Mouse (Mus musculus) liver, embryonic 14.5 days (tissue): ENCODE measurements around the gene Thbd. TPM values are rescaled to one million over a fixed set of nuclear protein-coding genes. Genes with fewer than 3 reads are reported as not detected.
A peak's percentile ranks its signal among the peaks of the same experiment; 100 is the strongest.

ENCODE experiments used
- ATAC-seq: fragments of 200-750 bp; cut with Nextera tagmentation; 2 replicates; pipeline ENCODE4 v1.8.0; 2017; ENCODE audit warnings: moderate number of reproducible peaks, mild to moderate bottlenecking, moderate library complexity; ENCODE audit not compliant: insufficient read depth
- DNase-seq, 3 experiments: peaks; one replicate each; pipeline ENCODE4 v3.0.0-alpha.2; 2012 to 2013; ENCODE audit warnings: low read depth in 3 of 3, low spot score in 3 of 3
- H3K27ac ChIP-seq: fragments of 300-500 bp; sonication (generic); 2 replicates; pipeline ENCODE4 v1.5.1; 2014; ENCODE audit warnings: moderate library complexity, mild to moderate bottlenecking, control low read depth, inconsistent platforms
- H3K27me3 ChIP-seq: fragments of 300-500 bp; sonication (generic); 2 replicates; pipeline ENCODE4 v1.6.1; 2014; ENCODE audit warnings: mild to moderate bottlenecking, low read length, moderate library complexity; ENCODE audit not compliant: control insufficient read depth, insufficient read depth
- H3K36me3 ChIP-seq: fragments of 300-500 bp; sonication (generic); replicated peaks from 2 replicates; pipeline ENCODE4 v1.6.1; 2014; ENCODE audit warnings: low read depth; ENCODE audit not compliant: control insufficient read depth, insufficient read depth
- H3K4me1 ChIP-seq, 2 experiments: fragments of 200-500 bp in 1 of 2; fragments of 300-500 bp in 1 of 2; sonication (generic) in 1 of 2; replicated peaks; 2 replicates each; pipeline ENCODE4 v1.6.1; 2012 to 2014; ENCODE audit warnings: antibody characterized with exemption in 1 of 2, inconsistent platforms in 1 of 2, low read length in 1 of 2; ENCODE audit not compliant: control insufficient read depth in 2 of 2, insufficient read depth in 2 of 2
- H3K4me2 ChIP-seq: fragments of 300-500 bp; sonication (generic); 2 replicates; pipeline ENCODE4 v1.6.1; 2014; ENCODE audit warnings: low read depth, mild to moderate bottlenecking, control low read depth, moderate library complexity
- H3K4me3 ChIP-seq, 2 experiments: fragments of 200-500 bp in 1 of 2; fragments of 300-500 bp in 1 of 2; sonication (generic) in 1 of 2; 2 replicates each; pipeline ENCODE4 v1.5.1; 2012 to 2014; ENCODE audit warnings: low read depth in 2 of 2, low read length in 2 of 2, mild to moderate bottlenecking in 2 of 2, control low read depth in 1 of 2, inconsistent platforms in 1 of 2, moderate library complexity in 1 of 2; ENCODE audit not compliant: insufficient read depth in 1 of 2
- H3K9ac ChIP-seq: fragments of 300-500 bp; sonication (generic); replicated peaks from 2 replicates; pipeline ENCODE4 v1.6.1; 2014; ENCODE audit warnings: mild to moderate bottlenecking, control low read depth, moderate library complexity
- H3K9me3 ChIP-seq: fragments of 300-500 bp; sonication (generic); 2 replicates; pipeline ENCODE4 v1.6.1; 2016; ENCODE audit warnings: low read length, mixed read lengths; ENCODE audit not compliant: control insufficient read depth
- CTCF ChIP-seq: IDR thresholded peaks from 2 replicates; pipeline ENCODE4 v1.5.1; 2016; ENCODE audit warnings: antibody characterized with exemption, low read depth, control low read depth
- EP300 ChIP-seq: IDR thresholded peaks from 2 replicates; pipeline ENCODE4 v1.6.1; 2016; ENCODE audit warnings: antibody characterized with exemption, low read depth
- WGBS: fragments of 180-500 bp; shearing (Covaris S2); extraction: QIAGEN DNeasy Blood & Tissue Kit; methylation state at CpG from one replicate; pipeline ENCODE4 v1.1.7; 2014; ENCODE audit not compliant: insufficient replicate concordance; 5-methylcytosine and 5-hydroxymethylcytosine counted together
- polyA plus RNA-seq, 2 experiments: library from polyadenylated mRNA; depleted of rRNA in 1 of 2; stranded (reverse) in 1 of 2; unstranded in 1 of 2; fragments of >200 nt; fragmentation: Nextera tagmentation in 1 of 2; extraction: Ambion mirVana in 1 of 2; gene quantifications; 2 replicates each; pipeline versions ENCODE4 v1.2.1 to v1.2.3; 2012 to 2014

The Thbd gene
- polyA plus RNA-seq, 2 experiments, result 0.74 to 0.95 TPM

DNA sequence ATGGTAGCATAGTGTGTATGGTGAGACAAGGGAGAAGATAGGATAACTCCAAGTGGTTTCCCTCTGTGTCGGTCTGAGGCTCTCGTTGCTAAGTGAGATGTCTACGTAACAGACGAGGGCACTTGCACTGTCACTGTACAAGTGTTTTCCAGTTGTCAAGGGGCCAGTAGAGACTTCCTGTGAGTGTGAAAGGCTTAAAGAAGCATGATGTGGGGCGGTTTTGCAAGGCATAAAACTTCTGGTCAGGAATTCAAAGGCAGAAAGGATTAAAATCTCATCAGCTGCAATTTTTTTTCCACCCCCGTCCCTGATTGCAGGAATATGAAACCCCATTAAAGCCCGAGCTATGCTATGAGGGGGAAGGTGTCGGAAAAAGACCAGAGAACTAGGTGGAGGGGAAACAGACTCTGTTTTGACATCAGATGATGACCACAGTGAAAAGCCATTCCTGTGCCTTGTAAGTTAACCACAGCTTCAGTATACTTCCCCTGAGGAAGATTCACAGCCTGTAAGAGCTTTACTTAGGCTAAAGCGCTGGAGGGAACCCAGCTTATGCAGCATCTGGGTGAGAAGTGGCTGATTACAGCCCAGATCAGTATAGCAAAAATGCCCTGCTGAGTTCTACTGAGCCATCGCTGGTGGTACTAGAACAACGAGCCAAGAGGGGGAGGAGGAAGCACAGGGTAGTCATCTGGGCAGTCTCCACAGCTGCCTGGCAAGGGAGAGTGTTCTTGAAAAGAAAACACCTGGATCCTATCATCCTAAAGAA is 10.8 kb downstream of the Thbd start:
- H3K4me1 ChIP-seq, result no peaks in the 10 kb centered on the region
- no peak overlapping the region for H3K27ac ChIP-seq
- ATAC-seq, result no peak
- no peak overlapping the region for H3K9ac ChIP-seq
- TF ChIP-seq EP300 (no peak), CTCF (no peak)
- H3K27me3 ChIP-seq, result peaks cover 13% of the 10 kb centered on the region
- no peak overlapping the region for H3K4me3 ChIP-seq
- WGBS, result 17% methylated on average over 11 of the region's 11 CpGs
- H3K36me3 ChIP-seq, result no peaks in the 10 kb centered on the region
- DNase-seq, result no peak
- H3K9me3 ChIP-seq, result no peaks in the 10 kb centered on the region
- no peak overlapping the region for H3K4me2 ChIP-seq

DNA sequence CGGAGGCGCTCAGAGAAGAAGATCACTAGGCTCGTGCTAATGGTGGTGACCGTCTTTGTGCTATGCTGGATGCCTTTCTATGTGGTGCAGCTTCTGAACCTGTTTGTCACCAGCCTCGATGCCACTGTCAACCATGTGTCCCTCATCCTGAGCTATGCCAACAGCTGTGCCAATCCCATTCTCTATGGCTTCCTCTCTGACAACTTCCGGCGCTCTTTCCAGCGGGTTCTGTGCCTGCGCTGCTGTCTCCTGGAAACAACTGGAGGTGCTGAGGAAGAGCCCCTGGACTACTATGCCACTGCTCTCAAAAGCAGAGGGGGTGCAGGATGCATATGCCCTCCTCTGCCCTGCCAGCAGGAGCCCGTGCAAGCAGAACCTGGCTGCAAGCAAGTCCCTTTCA is 11.8 kb downstream of the Thbd start:
- Histone ChIP-seq H3K4me1 (no peaks in the 10 kb centered on the region), H3K9ac (no peak overlapping the region), H3K4me2 (no peak overlapping the region), H3K9me3 (no peaks in the 10 kb centered on the region), H3K4me3 (no peak overlapping the region), H3K27ac (no peak overlapping the region), H3K36me3 (no peaks in the 10 kb centered on the region), H3K27me3 (peaks cover 13% of the 10 kb centered on the region)
- WGBS, result 51% methylated on average over 10 of the region's 10 CpGs
- DNase-seq, result no peak
- TF ChIP-seq CTCF (no peak), EP300 (no peak)
- no peak for ATAC-seq

DNA sequence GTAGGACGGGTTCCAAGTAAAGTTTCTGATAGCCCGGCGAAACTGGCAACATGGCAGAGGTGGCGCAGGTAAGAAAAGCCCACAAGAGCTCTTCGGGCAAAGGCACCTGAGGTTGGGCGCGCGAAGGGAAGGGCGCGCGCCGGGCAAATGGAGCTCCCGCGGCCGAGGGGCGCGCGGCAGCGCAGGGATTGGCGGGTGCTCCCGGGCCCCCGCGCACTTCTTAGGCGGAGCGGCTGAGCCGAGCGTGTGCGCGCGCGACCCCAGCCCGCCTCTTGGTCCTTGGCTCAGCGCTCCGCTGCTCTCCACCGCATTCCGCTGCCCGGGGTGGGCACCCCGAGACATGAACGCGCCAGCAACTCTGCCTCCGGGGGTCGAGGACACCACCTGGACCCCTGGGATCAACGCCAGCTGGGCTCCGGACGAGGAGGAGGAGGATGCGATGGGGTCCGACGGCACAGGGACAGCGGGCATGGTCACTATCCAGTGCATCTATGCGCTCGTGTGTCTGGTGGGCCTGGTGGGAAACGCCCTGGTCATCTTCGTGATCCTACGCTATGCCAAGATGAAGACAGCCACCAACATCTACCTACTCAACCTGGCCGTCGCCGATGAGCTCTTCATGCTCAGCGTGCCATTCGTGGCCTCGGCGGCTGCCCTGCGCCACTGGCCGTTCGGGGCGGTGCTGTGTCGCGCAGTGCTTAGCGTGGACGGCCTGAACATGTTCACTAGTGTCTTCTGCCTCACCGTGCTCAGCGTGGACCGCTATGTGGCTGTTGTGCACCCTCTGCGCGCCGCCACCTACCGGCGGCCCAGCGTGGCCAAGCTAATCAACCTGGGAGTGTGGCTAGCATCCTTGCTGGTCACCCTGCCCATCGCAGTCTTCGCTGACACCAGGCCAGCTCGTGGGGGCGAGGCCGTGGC is 12.6 kb downstream of the Thbd start, which contains the start of gene Sstr4:
Gene Sstr4, plus strand, starts transcription at position 214 of the 921 bp plus-strand sequence.
- DNase-seq (no peak), ATAC-seq (no peak)
- Histone ChIP-seq H3K9me3 (no peaks in the 10 kb centered on the region), H3K9ac (no peak within 1 kb of the TSS), H3K36me3 (no peaks in the 10 kb centered on the region), H3K4me1 (no peaks in the 10 kb centered on the region), H3K27ac (no peak within 1 kb of the TSS), H3K4me3 (peak within 1 kb of the TSS in 1 of 2 experiments; percentile 33; a peak in 2 of 4 replicates), H3K4me2 (peak within 1 kb of the TSS; percentile 56), H3K27me3 (peaks cover 13% of the 10 kb centered on the region)
- WGBS, result 6% methylated on average over 82 of the region's 83 CpGs
- TF ChIP-seq EP300 (no peak), CTCF (peak; percentile 68)

DNA sequence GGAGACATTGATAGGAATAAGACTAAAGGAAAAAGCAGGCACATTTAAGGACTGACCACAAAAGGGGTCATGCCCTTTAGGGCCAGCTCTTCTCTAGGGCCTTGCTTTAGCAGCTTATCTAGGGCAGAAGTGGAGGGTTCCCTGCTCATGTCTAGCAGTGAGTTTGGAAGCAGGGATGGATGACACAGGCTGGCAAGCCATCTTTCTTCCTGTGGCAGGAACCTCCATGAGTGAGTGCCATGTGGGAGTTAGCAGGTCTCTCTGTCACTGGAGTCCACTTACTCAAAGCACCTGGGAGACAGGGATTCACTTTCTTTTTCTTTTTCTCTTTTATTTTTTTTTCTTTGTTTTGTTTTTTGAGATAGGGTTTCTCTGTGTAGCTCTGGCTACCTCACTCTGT is 14.1 kb downstream of the Thbd start:
- Histone ChIP-seq H3K9ac (no peak overlapping the region), H3K27me3 (peaks cover 13% of the 10 kb centered on the region), H3K4me1 (no peaks in the 10 kb centered on the region), H3K4me3 (no peak overlapping the region), H3K27ac (no peak overlapping the region), H3K36me3 (no peaks in the 10 kb centered on the region), H3K9me3 (no peaks in the 10 kb centered on the region), H3K4me2 (no peak overlapping the region)
- TF ChIP-seq CTCF (no peak), EP300 (no peak)
- DNase-seq, result no peak
- ATAC-seq, result no peak

DNA sequence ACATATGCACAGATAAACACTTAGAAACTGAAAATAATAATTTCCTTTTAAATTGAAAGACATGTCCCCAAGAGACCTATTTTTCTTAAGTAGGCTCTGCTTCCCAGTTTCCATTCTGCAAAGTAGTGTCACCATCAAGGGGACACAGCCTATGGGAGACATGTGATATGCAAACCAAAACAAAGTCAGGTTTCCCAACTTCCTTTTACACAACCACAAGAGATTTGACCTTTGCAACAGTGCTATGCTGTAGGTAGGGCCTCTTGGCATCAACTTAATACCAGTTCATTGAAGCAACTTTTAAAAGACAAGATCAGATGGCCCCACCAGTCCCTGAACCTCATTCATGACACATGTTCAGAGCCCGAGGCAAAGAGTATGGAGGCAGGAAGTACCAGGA is 14.8 kb downstream of the Thbd start:
- DNase-seq (no peak), ATAC-seq (no peak)
- peaks cover 13% of the 10 kb centered on the region for H3K27me3 ChIP-seq
- no peak overlapping the region for H3K4me3 ChIP-seq
- 19% methylated on average over 1 of the region's 1 CpGs for WGBS
- no peaks in the 10 kb centered on the region for H3K4me1 ChIP-seq
- no peak overlapping the region for H3K9ac ChIP-seq
- H3K27ac ChIP-seq, result no peak overlapping the region
- TF ChIP-seq CTCF, result no peak
- no peak for TF ChIP-seq EP300
- H3K4me2 ChIP-seq, result no peak overlapping the region
- H3K9me3 ChIP-seq, result no peaks in the 10 kb centered on the region
- H3K36me3 ChIP-seq, result no peaks in the 10 kb centered on the region
